Mouse (Mus musculus) large intestine, adult 2 months (tissue): Measurements from ENCODE around the gene Gstt4. TPM values are rescaled to one million over a fixed set of nuclear protein-coding genes. Genes with fewer than 3 reads are reported as not detected.

Experiments
- DNase-seq: peaks from one replicate; pipeline ENCODE4 v3.0.0-alpha.2; 2012; ENCODE audit warnings: low read depth, low spot score
- WGBS: fragments of 180-500 bp; shearing (Covaris S2); methylation state at CpG from one replicate; pipeline ENCODE4 v1.1.7; 2018; 5-methylcytosine and 5-hydroxymethylcytosine counted together
- polyA plus RNA-seq: library from polyadenylated mRNA; depleted of rRNA; stranded (reverse); fragments of >200 nt; gene quantifications from 2 replicates; pipeline ENCODE4 v1.2.3, GENCODE M21; 2012

The Gstt4 gene
- polyA plus RNA-seq, 1 experiment, result not detected

- no peak for DNase-seq
- 86% methylated on average over 10 of the region's 10 CpGs for WGBS
These were observed 16.7 kb upstream of the Gstt4 start for GRCm38 (mm10) chr10:75839092-75839491.

- peak; percentile 88 for DNase-seq
- WGBS, result under 1% methylated on average over 21 of the region's 21 CpGs
These were observed 15.0 kb upstream of the Gstt4 start, which contains the start of gene Gstt2 for GRCm38 (mm10) chr10:75837248-75837759. Gene Gstt2 (minus strand): TSS chr10:75837424.

- DNase-seq, result no peak
- 6% methylated on average over 10 of the region's 10 CpGs for WGBS
These were observed 13.6 kb upstream of the Gstt4 start for GRCm38 (mm10) chr10:75835761-75836531.

GRCm38 (mm10) chr10:75835307-75835706 lies 13.0 kb upstream of the Gstt4 start:
- no peak for DNase-seq

GRCm38 (mm10) chr10:75834721-75835120 lies 12.4 kb upstream of the Gstt4 start:
- no peak for DNase-seq
- WGBS, result 7% methylated on average over 9 of the region's 9 CpGs

More at GRCm38 (mm10) chr10:75835307-75835706, 13.0 kb upstream of the Gstt4 start:
- 1% methylated on average over 10 of the region's 10 CpGs for WGBS

- peak; percentile 82 for DNase-seq
- WGBS, result 4% methylated on average over 21 of the region's 21 CpGs
These were observed 11.9 kb upstream of the Gstt4 start for GRCm38 (mm10) chr10:75834250-75834649.

- 5% methylated on average over 21 of the region's 21 CpGs for WGBS
- DNase-seq, result no peak
These were observed 11.2 kb upstream of the Gstt4 start for GRCm38 (mm10) chr10:75833456-75834080.

- no peak for DNase-seq
- 46% methylated on average over 13 of the region's 13 CpGs for WGBS
These were observed 10.0 kb upstream of the Gstt4 start for GRCm38 (mm10) chr10:75832272-75832895.

- no peak for DNase-seq
- WGBS, result 79% methylated on average over 2 of the region's 2 CpGs
These were observed 7.9 kb upstream of the Gstt4 start for GRCm38 (mm10) chr10:75830275-75830670.

GRCm38 (mm10) chr10:75829529-75830274 lies 7.4 kb upstream of the Gstt4 start:
- 77% methylated on average over 2 of the region's 2 CpGs for WGBS
- DNase-seq, result no peak

GRCm38 (mm10) chr10:75828500-75828931 lies 6.2 kb upstream of the Gstt4 start:
- DNase-seq, result no peak

- WGBS, result 93% methylated on average over 4 of the region's 4 CpGs
- no peak for DNase-seq
These were observed 5.5 kb upstream of the Gstt4 start for GRCm38 (mm10) chr10:75827668-75828360.

GRCm38 (mm10) chr10:75824530-75824929 lies 2.2 kb upstream of the Gstt4 start:
- no peak for DNase-seq
- 75% methylated on average over 4 of the region's 4 CpGs for WGBS

- DNase-seq, result no peak
- WGBS, result 96% methylated on average over 1 of the region's 1 CpGs
These were observed 1.4 kb upstream of the Gstt4 start for GRCm38 (mm10) chr10:75823782-75824181.

GRCm38 (mm10) chr10:75819882-75820281 lies 2.5 kb downstream of the Gstt4 start:
- DNase-seq, result no peak
- 89% methylated on average over 5 of the region's 5 CpGs for WGBS

- 61% methylated on average over 10 of the region's 10 CpGs for WGBS
- DNase-seq, result no peak
These were observed 3.7 kb downstream of the Gstt4 start for GRCm38 (mm10) chr10:75818641-75819040.

GRCm38 (mm10) chr10:75804217-75804616 lies 18.1 kb downstream of the Gstt4 start:
- WGBS, result 57% methylated on average over 2 of the region's 2 CpGs
- DNase-seq, result no peak

- no peak for DNase-seq
- WGBS, result 2% methylated on average over 18 of the region's 18 CpGs
These were observed 24.1 kb downstream of the Gstt4 start, which contains the start of gene Gstt1 for GRCm38 (mm10) chr10:75798176-75798696. Gene Gstt1 (minus strand): TSS chr10:75798584.
